Mouse (Mus musculus) ovary, postnatal 10 days (tissue): Measurements from ENCODE around the gene Ctsw.

Source experiments
- DNase-seq: peaks from one replicate; pipeline ENCODE4 v3.0.0; 2022; ENCODE audit warnings: low spot score

The Ctsw gene

GRCm38 (mm10) chr19:5487768-5488550 is 19.7 kb upstream of the Ctsw start, which contains the start of gene Mus81:
Mus81 (minus strand) TSS chr19:5488402.
- peak; percentile 90 for DNase-seq

DNA sequence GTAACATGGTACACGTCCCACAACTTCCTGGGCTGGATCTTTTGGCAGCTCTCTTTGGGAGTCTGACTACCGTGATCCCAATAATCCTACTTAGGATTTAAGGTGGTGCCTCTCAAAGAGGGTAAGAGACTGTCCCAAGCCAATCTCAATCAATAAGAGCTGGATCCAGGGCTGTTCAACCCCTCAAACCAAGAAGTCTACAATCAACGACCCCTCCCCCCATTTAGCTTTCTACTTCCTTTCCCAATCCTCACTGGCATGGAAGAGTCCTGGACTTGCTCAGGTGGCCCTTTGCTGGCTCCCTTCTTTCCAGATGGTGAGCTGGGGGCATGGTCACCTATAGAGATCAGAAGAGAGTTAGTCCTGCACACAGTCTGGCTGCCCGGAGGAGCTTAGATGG is 18.5 kb upstream of the Ctsw start:
- DNase-seq, result no peak

DNA sequence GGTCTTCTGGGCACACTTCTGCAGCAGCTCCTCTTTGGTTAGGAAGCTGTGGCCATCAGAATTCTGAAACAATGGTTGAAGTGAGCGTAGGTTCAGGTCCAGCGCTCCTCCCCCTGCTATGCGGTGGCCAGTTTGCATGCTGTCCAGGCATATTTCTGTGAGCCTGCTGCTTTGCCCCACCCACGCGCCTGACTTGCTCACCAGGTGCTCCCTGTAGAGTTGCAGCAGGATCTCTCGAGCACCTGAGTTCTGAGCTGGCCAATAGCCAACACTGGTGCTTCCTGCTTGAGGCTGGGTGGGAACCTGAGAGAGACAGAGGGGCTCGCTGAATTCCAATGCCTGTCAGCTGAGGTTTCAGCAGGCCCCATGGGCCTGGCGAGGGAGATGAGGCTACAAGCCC is 18.0 kb upstream of the Ctsw start:
- no peak for DNase-seq

DNA sequence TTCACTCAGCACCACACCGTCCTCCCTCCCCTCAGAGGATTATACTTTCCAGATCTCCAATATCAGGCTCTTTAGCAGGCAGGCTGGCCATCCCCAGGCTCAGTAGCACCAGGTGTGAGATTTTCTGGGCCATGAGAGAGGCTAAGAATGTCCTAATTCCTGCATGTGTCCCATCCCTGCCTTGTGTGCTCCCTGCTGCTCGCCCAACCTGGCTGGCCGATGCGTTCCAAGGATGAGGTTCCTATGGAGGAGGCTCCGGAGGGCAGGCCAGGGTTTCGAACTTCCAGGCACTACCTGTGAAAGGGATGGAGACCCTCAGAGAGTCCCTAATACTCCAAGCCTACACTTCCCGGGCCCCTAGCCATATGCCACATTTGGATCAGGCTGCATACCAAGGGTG is 17.5 kb upstream of the Ctsw start:
- no peak for DNase-seq

DNA sequence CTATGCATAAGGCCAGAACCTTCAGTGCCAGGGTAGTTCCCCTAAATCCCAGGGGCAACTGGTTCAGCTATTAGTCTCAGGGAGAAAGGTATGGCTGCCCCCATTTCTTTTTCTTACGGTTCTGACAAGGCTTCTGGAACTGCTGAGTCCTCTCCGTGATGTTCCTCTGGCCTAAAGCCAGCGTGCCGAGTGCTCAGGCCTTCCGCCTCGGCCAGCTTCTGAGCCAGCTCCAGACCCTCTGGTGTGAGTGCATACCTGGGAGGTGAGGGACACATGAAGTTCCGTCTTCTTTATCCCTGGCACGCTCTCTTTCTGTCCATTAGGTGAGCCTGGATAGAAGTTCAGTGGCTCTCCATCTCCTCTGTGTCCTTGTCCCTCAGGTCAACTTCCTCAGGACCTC is 17.1 kb upstream of the Ctsw start:
- no peak for DNase-seq

GRCm38 (mm10) chr19:5484496-5484895 is 16.2 kb upstream of the Ctsw start:
- DNase-seq, result no peak

GRCm38 (mm10) chr19:5483386-5484359 is 15.4 kb upstream of the Ctsw start:
- no peak for DNase-seq

DNA sequence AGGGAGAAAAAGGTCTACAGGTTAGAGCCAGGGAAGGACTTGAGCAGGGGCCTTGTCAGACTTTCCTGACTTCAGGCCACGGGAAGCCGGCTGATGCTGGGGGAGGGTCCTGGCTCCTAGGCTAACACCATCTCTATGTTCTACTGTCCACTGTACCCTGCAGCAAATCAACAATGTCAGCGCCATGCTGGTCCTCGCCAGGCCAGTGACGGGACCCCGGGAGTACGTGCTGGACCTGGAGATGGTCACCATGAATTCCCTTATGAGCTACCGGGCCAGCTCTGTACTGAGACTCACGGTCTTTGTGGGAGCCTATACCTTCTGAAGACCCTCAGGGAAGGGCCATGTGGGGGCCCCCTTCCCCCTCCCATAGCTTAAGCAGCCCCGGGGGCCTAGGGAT is 13.1 kb upstream of the Ctsw start:
- DNase-seq, result no peak

- DNase-seq, result no peak
These were observed 11.7 kb upstream of the Ctsw start for GRCm38 (mm10) chr19:5480016-5480415.

DNA sequence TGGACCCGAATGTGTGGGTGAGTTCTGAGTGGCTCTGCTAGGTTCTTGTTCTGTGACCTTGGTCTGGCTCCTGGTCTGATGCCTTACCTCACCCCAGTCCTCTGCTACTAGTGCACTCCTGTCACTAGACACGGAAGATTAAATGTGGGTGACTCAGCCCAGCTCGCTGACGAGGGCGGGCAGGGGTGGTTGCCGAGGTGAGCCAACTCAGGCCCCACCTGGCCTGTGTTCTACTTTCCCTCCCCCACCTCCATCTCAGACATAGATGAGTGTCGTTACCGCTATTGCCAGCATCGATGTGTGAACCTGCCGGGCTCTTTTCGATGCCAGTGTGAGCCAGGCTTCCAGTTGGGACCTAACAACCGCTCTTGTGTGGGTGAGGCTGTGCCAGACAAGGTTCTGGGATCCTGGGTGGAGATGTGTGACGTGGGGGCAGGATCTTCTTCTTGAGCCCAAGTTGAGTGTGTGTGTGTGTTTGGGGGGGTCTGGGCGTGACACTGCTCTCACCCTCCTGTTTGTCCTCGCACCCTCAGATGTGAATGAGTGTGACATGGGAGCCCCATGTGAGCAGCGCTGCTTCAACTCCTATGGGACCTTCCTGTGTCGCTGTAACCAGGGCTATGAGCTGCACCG is 9.5 kb upstream of the Ctsw start:
- no peak for DNase-seq

GRCm38 (mm10) chr19:5477004-5477667 is 8.8 kb upstream of the Ctsw start:
- no peak for DNase-seq

DNA sequence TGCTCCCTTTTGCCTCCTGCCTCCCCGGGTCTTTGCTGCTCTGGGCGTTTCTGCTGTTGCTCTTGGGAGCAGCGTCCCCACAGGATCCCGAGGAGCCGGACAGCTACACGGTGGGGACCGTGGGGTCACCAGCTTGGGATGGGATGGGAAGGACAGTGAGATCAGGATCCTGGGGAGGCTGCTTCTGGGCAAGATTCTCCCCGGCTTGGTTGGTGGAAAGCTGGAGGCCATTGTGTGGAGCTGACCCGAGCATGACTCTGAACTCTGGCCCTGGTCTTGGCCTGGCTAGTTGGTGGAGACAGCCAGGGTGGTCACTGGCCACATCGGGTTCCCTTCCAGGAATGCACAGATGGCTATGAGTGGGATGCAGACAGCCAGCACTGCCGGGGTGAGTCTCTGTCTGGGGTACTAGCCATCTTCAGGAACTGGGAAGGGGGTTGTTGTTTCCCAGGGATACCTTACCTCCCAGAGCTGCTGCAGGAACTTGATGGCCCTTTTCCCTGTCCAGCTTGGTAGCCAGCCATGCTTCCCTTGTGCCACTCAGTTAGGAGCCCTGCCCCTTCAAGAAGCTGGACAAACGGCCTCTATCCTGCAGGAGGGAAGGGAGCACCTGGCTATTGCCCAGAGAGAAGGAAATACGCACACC is 6.9 kb upstream of the Ctsw start:
- DNase-seq, result no peak

- DNase-seq, result no peak
These were observed 6.2 kb upstream of the Ctsw start for GRCm38 (mm10) chr19:5474281-5475068.

DNA sequence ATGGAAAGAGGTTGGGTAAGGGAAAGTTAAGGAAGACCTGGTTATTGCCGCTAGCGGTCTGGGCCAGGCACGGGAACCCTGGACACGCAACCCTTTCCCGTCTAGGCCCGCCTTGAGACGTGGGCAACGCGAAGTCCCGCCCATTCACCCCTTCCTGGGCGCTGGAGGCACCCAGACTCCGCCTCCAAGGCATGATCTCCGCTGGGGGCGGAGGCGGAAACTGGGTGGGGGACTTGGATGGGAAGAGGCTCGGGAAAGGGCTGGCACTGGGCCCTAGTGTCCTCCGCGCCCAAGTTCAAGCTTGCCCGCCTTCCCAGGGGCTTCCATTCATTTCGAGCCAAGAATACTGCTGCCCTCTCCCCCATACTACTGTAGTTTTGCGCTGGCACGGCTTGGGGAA is 5.4 kb upstream of the Ctsw start, which contains the start of gene Efemp2:
Efemp2 (plus strand) TSS at position 235 of the 400 bp plus-strand sequence.
- peak; percentile 49 for DNase-seq

GRCm38 (mm10) chr19:5472857-5473256 is 4.5 kb upstream of the Ctsw start:
- no peak for DNase-seq

- no peak for DNase-seq
These were observed 3.5 kb upstream of the Ctsw start for GRCm38 (mm10) chr19:5471846-5472245.

- no peak for DNase-seq
These were observed 1.3 kb downstream of the Ctsw start for GRCm38 (mm10) chr19:5466916-5467500.

- no peak for DNase-seq
These were observed 3.3 kb downstream of the Ctsw start for GRCm38 (mm10) chr19:5465037-5465436.

DNA sequence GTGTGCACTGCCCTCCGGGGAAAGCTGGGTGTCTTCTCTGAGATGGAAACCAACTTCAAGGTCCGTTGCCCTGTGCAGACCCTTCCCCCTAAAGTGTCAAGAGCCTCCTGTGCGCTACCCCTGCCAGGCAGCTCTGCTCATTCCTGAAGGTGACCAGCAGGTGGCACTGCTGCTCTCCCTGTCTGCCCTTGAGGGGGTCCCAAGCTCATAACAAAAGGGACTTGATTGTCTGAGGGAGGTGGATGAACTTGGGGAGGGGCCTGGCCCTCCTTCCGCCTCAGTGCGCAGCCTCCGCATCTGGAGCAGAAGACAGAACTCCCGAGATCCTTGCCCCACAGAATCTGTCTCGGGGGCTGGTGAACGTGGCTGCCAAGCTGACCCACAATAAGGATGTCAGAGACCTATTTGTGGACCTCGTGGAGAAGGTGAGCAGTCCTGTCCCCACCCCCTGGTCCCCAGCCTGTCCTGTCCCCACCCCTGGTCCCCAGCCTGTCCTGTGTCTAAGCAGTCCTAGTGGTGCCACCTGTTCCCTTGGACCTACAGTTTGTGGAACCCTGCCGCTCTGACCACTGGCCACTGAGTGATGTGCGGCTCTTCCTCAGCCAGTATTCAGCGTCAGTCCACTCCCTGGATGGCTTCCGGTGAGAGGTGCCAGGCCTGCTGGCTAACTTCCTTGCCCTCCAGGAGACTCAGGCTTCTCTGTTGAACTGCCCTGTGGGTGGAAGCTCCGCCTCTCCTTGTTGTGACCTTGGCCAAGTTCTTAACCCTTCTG is 4.3 kb downstream of the Ctsw start:
- no peak for DNase-seq
